Mouse (Mus musculus): ENCODE results near the gene Abcc5.
"Not testable (repeated sequence)": the region's sequence is repeated elsewhere in the genome, so short reads cannot be mapped to it uniquely, and the experiment has no call there.

The Abcc5 gene

DNA sequence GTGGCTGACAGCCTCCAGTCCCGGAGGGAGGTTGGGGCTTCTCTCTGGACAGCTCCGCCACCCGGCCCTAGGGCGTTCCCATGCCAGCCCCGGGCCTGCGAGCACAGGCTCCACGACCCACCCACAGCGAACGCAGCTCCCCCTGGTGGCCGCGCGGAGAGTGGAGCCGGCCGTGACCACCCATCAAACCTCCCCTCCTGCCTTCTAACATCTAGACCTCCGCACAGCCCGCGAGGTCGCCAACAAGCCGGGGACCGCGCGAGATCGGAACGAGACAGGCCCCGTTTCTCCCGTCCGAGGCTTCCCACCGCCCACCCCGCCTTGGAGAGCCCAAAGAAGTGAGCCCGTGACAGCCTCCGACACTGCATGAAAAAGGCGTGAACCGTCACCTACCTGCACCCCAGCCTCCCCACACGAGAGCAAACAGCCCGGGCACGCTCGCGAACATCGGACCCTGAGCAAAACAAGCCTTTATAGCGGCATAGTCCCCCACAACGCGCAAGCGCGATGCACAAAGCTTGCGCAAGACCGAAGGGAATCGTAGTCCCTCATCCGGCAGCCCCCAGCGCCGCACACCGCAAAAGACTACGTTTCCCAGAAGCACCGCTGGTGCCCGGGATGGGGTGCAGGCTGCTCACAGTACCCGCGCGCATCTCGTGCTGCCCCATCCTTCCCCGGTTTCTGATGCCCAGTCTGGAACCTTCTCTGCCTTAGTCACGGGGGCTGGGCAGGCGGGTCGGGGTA, at the start of gene Abcc5:
Abcc5 (minus strand) TSS at position 540 of the 744 bp plus-strand sequence.
- in situ Hi-C loops (cut with MboI; ENCODE audit: unreplicated experiment in 2 of 2) = loop anchor here in 1 of 2 experiments (10.0 kb wide), 1 partner anchor 219 kb away; no protein-coding TSS in a partner anchor

DNA sequence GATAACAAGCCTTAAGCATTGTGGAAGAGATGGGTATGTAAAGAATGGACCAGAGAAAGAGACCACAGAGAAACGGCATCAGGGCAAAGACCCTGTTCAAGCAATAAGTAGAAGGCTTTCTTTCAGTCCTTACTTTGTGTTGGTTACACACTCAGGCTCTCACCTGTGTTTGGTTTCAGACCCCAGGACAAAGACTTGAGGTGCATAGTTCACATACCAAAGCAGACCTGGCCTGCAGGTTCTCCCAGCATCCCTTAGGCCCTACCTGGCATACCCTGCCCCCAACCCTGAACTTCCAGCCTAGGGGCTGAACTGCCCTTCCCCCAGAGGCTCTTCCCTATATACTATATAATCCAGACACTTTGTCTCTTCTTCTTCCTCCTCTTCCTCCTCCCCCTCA, 49.1 kb upstream of the Abcc5 start:
- in situ Hi-C loops (cut with MboI; ENCODE audit: unreplicated experiment in 2 of 2) = loop anchor here (25.0 kb wide), 2 partner anchors 712 to 912 kb away; no protein-coding TSS in a partner anchor

DNA sequence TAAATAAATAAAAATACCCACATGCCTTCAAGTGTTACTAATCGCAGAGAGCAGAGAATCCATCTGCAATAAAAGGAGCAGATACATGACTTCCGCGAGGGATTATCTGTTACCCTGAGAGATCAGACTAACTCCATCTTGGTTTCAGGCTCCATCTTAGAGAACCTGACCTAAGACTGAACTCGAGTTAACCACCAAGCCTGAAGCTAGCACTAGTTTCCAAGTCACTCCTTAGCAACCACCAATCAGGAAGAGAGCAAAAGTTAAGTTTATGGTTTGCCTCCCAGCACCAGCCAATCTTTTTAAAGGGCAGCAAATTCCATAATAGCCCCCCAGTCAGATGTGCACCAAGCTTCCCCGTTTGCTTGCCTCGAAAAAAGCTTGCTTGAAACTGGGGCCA, 48.6 kb upstream of the Abcc5 start:
- in situ Hi-C loops (cut with MboI; ENCODE audit: unreplicated experiment in 2 of 2) = loop anchor here (25.0 kb wide), 2 partner anchors 713 to 913 kb away; no protein-coding TSS in a partner anchor

DNA sequence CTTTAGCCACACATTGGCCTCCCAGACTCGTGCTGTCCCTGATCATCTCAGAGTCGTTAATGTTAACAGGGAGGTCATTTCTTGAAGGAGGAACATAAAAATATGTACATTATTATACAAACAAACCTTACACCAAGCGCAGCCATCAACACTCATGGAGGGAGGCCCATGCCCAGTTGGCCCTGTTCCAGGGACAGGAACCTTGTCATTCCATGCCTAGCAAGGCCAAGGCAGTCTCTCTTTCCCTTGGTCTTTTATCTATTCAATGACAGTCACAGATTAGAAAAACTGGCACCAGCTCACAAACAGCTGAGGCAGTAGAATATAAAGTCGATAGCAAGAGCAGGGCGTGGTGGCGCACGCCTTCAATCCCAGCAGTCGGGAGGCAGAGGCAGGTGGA, 48.0 kb upstream of the Abcc5 start:
- in situ Hi-C loops (cut with MboI; ENCODE audit: unreplicated experiment in 2 of 2) = loop anchor here in 1 of 2 experiments (25.0 kb wide), 1 partner anchor 713 kb away; no protein-coding TSS in a partner anchor

DNA sequence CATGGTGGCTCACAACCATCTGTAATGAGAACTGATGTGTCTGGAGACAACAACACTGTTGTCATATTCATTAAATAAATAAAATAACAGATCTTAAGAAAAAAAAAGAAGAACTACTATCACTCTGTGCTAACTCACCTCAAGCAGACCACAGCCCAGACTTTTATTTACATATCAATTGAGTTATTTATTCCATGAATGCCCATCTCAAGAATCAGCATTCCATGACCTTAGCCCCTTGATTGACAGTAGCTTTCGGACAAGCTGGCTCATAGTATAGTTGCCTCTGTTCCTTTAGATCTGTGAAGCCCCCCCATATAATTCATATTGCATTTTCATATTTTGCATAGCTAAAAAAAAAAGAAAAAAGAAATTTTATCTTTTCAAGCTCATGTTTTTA, 47.6 kb upstream of the Abcc5 start:
- in situ Hi-C loops (cut with MboI; ENCODE audit: unreplicated experiment in 2 of 2) = loop anchor here in 1 of 2 experiments (25.0 kb wide), 1 partner anchor 714 kb away; no protein-coding TSS in a partner anchor

DNA sequence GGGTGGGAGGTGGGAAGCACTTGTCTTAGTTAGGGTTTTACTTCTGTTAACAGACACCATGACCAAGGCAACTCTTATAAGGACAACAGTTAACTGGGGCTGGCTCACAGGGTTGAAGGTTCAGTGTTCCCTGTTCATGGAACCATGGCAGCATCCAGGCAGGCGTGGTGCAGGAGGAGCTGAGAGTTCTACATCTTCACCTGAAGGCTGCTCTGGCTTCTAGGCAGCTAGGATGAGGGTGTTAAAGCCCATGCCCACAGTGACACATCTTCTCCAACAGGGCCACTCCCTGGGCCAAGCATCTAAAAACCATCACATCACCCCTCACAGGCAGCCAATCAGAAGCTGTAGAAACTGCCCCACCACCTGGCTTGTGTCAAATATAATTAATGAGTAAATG, 45.5 kb upstream of the Abcc5 start:
- in situ Hi-C loops (cut with MboI; ENCODE audit: unreplicated experiment in 2 of 2) = loop anchor here in 1 of 2 experiments (25.0 kb wide), 1 partner anchor 716 kb away; no protein-coding TSS in a partner anchor

DNA sequence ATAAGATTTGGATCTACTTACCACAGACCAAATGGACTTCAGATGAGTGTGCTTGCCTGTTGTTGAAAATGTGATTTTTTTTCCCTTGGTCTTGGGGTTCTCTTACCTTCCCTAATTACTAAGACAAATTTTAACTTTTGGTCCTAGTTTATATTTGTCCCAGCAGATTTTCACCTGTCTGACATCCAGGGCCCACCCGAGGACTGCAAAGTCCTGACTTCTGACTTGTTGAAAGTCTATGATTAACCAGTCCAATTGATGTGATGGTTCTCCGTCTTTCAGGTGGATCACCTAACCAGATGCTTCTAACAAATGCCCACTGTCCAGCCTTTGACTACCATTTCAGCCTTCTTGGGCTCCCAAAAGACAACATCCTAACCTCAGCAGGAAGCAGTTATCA, 44.8 kb upstream of the Abcc5 start:
- in situ Hi-C loops (cut with MboI; ENCODE audit: unreplicated experiment in 2 of 2) = loop anchor here in 1 of 2 experiments (25.0 kb wide), 1 partner anchor 716 kb away; no protein-coding TSS in a partner anchor

DNA sequence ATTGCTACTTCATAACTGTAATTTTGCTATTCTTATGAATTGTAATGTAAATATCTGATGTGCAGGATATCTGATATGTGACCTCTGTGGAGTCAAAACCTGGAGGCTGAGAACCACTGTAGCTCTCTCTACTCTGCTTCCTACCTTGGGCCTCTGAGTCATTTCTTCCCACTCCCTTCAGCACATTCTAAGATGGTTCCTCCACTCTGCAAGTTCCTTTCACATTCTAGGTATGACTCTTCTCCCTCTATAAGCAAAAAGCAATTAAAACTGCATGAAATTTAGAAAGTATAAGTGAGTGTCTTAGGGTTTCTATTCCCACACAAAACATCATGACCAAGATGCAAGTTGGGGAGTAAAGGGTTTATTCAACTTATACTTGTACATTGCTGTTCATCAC, 38.5 kb upstream of the Abcc5 start:
- in situ Hi-C loops (cut with MboI; ENCODE audit: unreplicated experiment in 2 of 2) = loop anchor here in 1 of 2 experiments (25.0 kb wide), 1 partner anchor 723 kb away; no protein-coding TSS in a partner anchor

DNA sequence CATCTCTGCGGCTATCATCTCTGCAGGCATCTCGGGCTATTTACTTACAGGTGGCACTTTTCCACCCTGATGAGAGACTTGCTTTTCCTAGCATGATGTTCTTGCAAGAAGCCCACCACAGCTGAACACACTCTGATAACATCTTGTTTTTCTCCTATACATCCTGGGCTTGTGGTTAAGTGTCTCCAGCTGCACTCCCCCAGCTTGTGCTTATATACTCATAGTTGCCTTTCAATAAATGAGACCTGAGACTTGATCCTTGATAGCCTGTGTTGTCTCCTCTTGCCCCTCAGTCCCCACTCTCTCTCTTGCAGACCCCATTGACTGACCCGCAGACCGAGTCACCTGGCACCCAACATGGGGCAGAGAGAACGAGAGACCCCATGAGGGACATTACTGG, 32.5 kb upstream of the Abcc5 start:
- in situ Hi-C loops (cut with MboI; ENCODE audit: unreplicated experiment in 2 of 2) = loop anchor here (10.0 to 25.0 kb wide), 2 partner anchors 729 to 964 kb away; no protein-coding TSS in a partner anchor

DNA sequence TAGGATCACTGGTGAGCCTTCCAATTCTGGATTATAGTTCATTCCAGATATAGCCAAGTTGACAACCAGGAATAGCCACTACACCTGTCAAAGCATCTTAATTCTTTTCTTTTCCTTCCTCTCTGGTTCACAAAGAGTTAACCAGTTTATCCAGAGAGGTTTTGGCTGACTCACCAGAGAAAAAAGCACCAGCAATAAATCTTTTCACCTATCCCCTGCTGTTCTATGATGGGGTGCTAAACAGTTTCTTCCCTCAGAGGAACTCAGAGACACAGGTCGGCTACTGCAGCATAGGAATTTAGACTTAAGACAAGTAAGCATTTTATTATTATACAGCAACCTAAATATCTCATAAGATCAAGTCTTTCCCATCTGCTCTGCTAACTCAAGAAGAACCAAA, 29.9 kb upstream of the Abcc5 start:
- in situ Hi-C loops (cut with MboI; ENCODE audit: unreplicated experiment in 2 of 2) = loop anchor here (10.0 to 25.0 kb wide), 2 partner anchors 731 to 961 kb away; no protein-coding TSS in a partner anchor

DNA sequence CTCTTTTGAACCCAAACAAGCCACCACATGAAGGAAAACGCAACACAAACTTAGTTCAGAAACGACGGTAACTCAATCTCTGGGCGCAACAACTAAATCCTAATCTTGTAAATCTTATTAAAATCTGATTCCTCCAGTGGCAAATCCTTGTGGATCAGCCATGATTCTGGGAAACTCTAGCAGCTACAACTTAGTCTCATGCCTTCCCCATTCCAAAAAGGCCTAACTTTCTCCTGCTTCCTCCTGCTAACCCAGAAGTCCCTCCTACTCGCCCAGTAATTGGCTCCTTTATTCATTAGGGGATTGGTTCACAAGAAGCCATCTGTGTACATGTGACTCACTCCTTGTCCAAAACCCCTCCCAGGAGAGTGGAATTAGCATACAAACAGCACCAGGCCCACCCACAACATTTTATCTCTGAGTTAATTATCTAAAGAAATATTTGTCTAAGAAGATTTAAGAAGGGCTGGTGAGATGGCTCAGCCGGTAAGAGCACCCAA, 28.0 kb upstream of the Abcc5 start:
- in situ Hi-C loops (cut with MboI; ENCODE audit: unreplicated experiment in 2 of 2) = loop anchor here (10.0 to 25.0 kb wide), 2 partner anchors 733 to 959 kb away; no protein-coding TSS in a partner anchor

DNA sequence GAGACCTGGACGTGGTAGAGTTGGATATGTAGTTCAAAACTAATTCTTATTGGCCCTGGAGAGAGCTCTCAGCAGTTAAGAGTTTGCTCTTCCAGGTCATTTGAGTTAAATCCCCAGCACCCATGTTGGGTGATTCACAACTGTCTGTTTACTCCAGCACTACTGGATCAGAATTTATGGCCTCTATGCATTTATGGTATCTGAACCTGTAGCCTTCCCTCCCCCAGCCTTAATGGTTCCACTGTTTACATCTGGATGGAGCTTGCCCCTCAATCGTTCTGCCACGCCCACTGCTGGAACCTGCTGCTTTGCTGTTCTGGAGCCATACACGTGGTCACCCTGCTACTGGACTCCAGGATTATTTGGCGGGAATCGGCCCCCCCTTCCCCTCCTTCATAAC, 25.6 kb upstream of the Abcc5 start:
- in situ Hi-C loops (cut with MboI; ENCODE audit: unreplicated experiment in 2 of 2) = loop anchor here (10.0 to 25.0 kb wide), 2 partner anchors 736 to 957 kb away; no protein-coding TSS in a partner anchor

DNA sequence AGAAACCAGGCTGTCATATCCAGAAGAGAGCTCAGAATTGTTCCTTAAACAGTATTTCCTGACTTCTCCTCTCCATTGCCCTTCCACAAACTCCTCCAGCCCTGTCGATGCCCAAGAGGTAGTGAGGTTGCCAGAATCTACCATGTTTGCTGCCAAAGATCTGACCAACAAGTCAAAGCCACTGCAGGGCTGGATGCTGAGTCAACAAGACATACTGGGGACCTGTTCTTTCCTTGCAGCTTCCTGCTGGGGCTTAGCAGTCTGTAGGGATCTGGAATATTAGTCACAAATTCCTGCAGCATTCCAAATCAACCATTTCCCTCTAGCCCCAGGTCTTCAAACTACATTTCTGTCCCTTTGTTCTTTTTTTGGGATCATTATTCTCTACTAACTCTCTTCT, 19.7 kb upstream of the Abcc5 start:
- in situ Hi-C loops (cut with MboI; ENCODE audit: unreplicated experiment in 2 of 2) = no loop called here

DNA sequence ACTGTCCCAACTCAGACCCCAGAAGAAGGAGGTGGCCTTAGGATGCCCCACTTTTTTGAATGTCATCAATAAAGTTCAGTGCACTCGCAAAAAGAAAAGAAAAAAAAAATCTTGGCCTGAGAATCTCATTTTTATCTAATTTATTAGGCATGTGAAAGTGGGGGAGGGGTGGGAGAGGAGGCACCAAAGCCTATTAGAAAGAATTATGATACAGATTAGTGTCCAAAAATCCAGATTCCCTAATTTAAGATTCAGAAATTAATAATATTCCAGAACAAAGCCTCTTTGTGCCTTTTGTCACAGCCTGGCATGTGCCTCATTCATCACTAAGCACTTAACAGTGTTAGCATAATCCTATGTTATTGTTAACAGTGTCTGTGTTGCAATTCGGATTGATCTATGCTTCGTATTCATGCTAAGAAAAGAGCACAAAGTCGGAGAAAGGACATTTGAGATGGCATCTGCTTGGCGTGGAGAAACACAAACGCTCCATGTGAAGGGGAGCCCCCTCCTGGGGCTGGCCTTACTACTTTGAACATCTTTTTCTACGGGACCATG, 18.7 kb upstream of the Abcc5 start:
- in situ Hi-C loops (cut with MboI; ENCODE audit: unreplicated experiment in 2 of 2) = no loop called here

DNA sequence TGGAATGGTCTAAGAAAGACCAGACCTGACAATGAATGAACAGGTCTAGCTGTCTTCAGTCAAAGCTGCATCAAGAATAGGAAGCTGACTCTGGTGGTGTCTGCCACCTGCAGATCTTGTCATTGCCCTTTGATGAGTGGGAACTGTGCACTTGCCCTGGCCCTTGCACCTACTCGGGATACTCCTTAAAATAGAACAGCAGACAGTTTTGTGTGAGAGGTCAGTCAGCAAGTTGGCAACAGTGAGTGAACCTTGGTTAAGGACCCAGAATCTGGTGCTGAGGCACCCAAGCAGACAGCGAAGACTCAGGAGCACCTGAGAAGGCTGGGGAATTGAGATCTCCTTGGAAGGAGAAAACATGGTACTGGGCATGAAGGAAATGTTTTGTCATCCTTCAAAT, 16.7 kb upstream of the Abcc5 start:
- in situ Hi-C loops (cut with MboI; ENCODE audit: unreplicated experiment in 2 of 2) = no loop called here

DNA sequence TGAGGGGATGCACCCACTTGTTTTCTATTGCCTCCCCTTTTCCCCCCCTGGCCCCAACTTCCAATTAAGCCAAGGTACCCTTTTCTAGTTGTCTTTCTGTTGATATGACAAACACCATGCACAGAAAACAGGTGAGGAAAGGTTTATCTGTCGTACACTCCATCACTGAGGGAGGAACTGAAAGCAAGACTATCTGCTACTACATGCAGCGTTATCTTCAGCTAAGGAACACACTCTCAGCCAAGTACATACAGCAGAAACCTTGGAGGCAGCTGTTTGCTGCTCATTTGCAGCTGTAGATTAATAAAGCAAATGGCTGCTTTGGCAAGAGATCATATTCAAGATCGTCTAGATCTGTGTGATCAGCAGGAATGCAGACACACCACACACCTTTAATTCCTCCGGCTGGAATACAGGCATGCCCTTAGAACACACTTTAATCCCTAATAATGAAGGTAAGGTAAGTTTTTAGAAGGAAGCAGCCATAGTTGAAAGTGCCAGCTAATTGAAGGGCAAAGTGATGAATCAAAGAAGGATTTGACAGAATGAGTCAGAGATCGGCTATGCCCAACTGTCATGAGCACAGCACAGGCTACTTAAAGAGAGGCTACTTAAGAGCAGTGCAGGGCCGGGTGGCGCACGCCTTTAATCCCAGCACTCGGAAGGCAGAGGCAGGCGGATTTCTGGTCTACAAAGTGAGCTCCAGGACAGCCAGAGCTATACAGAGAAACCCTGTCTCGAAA, 12.7 kb upstream of the Abcc5 start:
- in situ Hi-C loops (cut with MboI; ENCODE audit: unreplicated experiment in 2 of 2) = no loop called here

DNA sequence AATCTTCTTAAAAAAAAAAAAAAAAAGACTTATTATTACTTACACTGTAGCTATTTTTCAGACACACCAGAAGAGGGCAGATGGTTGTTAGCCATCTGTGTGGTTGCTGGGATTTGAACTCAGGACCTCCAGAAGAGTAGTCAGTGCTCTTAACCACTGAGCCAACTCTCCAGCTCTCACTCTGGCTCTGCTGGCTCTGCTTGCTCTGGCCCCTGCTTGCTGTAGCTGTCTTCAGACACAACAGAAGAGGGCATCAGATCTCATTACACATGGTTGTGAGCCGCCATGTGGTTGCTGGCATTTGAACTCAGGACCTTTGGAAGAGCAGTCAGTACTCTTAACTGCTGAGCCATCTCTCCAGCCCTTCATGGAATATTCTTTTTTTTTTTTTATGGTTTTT, 11.9 kb upstream of the Abcc5 start:
- in situ Hi-C loops (cut with MboI; ENCODE audit: unreplicated experiment in 2 of 2) = not testable (repeated sequence)

DNA sequence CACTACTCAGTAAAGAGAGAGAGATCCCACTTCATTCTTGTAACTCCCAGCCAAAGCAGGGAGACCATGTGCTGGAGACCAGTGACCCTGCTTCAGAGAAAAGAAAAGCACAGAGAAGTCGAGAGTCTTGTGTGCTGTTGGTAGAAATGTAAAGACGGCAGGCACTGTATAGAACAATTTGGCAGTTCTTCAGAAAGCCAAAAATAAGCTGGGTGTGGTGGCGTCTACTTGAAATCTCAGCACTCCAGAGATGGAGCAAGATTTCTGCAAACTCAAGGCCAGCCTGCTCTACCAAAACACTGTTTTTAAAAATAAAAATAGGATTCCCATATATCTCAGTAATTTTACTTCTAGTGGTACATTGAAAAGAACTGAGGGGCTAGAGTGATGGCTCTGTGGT, 10.1 kb upstream of the Abcc5 start:
- in situ Hi-C loops (cut with MboI; ENCODE audit: unreplicated experiment in 2 of 2) = no loop called here

DNA sequence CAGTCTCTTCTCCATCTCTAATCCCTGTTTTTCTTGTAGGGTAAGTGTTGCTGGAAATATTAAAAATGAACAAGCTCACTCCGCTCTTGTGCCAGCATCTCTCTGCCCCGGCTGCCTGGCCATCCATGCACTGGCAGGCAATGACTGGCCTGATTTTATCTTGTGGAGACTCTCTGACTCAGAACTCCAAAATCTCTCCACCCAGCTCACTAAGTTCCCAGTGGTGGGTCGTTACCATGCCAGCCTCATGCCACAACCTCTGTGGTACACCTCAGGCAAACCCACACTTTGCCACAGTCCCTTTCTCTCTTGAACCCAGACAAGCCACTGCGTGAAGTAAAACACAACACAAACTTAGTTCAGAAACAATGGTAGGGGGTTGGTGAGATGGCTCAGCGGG, 3.1 kb upstream of the Abcc5 start:
- in situ Hi-C loops (cut with MboI; ENCODE audit: unreplicated experiment in 2 of 2) = loop anchor here in 1 of 2 experiments (10.0 kb wide), 1 partner anchor 215 kb away; no protein-coding TSS in a partner anchor

DNA sequence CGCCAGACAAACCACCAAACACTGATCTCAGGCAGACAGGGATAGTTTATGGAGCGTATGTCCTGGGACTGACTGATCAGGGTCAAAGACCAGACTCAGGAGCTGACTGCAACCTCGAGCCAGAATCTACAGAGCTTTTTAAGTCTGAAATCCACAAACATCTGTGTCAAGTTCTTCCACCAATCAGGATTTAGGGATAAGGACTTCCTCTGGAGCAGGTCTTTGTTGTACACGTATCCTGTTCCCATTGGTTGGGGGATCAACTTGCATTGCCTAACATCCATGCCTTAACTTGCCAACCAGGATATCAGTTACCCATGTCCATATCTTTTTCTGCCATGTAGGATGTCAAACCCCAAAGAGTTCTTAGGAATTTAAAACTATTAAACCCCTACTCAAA, 1.4 kb upstream of the Abcc5 start:
- in situ Hi-C loops (cut with MboI; ENCODE audit: unreplicated experiment in 2 of 2) = loop anchor here in 1 of 2 experiments (10.0 kb wide), 1 partner anchor 217 kb away; no protein-coding TSS in a partner anchor

All from v-Abl transformed pro-B cells (cell line).